Mouse (Mus musculus): ENCODE measurements around the gene Gsg1l. TPM values are rescaled to one million over a fixed set of nuclear protein-coding genes. Genes with fewer than 3 reads are reported as not detected.

The Gsg1l gene
- polyA plus RNA-seq, 1 experiment, result not detected

DNA sequence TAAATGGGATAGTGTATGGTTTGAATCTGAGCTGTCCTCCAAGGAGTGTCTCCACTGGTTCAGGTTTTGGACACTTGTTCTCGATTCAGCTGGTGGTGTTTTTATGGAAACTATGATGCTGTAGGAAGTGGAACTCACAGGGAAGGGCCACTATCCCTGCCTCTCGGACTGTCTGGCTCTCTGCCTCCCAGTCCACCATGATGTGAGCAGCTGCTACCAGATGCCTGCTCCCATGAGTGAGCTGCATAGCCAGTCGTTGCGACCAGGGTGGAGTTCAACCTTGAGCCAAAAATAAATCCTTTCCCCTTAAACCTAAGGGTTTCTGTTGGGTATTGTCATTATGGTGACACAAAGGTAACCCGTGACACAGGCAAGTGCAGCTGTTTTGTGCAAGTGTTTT, 158.2 kb downstream of the Gsg1l start:
- 70% methylated on average over 5 of the region's 5 CpGs for WGBS
- H3K4me1 ChIP-seq (ENCODE audit: control insufficient read depth, insufficient read depth, low read length), result peaks cover 1% of the 10 kb centered on the region; the same call in 1 of the 2 replicates
- H3K27ac ChIP-seq (ENCODE audit: control insufficient read depth, insufficient read depth, low read depth, low read length, poor library complexity), result no peak overlapping the region
- TF ChIP-seq POLR2A (IDR thresholded peaks at IDR 0.05; ENCODE audit: borderline replicate concordance, control insufficient read depth, low read depth, low read length) (no peak), CTCF (IDR thresholded peaks at IDR 0.05; ENCODE audit: control insufficient read depth, insufficient read depth, low read length) (no peak)
- H3K4me3 ChIP-seq (replicated peaks; ENCODE audit: control insufficient read depth, low read depth, low read length), result no peak overlapping the region

DNA sequence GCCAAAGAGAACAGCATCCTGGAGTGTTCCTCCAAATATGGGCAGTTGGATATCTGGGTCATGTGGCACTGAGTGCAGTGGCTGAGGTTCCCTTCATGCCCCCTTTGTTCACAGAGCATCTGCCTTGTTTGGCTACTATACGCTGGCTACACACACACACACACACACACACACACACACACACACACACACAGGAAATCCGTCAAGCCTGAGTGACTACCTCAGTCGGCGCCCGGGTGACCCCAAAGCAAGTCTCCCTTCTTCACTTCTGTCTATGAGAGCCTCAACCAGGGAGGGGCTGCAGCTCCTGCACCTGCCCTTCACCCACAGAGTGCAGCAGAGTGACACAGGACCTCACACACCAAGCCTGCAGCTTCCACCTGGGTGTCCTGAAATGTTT, 161.4 kb downstream of the Gsg1l start:
- Histone ChIP-seq H3K4me1 (ENCODE audit: control insufficient read depth, insufficient read depth, low read length) (peaks cover 1% of the 10 kb centered on the region; the same call in 1 of the 2 replicates), H3K27ac (ENCODE audit: control insufficient read depth, insufficient read depth, low read depth, low read length, poor library complexity) (no peak overlapping the region), H3K4me3 (replicated peaks; ENCODE audit: control insufficient read depth, low read depth, low read length) (no peak overlapping the region)
- WGBS, result 23% methylated on average over 5 of the region's 5 CpGs
- TF ChIP-seq POLR2A (IDR thresholded peaks at IDR 0.05; ENCODE audit: borderline replicate concordance, control insufficient read depth, low read depth, low read length) (no peak), CTCF (IDR thresholded peaks at IDR 0.05; ENCODE audit: control insufficient read depth, insufficient read depth, low read length) (no peak)

DNA sequence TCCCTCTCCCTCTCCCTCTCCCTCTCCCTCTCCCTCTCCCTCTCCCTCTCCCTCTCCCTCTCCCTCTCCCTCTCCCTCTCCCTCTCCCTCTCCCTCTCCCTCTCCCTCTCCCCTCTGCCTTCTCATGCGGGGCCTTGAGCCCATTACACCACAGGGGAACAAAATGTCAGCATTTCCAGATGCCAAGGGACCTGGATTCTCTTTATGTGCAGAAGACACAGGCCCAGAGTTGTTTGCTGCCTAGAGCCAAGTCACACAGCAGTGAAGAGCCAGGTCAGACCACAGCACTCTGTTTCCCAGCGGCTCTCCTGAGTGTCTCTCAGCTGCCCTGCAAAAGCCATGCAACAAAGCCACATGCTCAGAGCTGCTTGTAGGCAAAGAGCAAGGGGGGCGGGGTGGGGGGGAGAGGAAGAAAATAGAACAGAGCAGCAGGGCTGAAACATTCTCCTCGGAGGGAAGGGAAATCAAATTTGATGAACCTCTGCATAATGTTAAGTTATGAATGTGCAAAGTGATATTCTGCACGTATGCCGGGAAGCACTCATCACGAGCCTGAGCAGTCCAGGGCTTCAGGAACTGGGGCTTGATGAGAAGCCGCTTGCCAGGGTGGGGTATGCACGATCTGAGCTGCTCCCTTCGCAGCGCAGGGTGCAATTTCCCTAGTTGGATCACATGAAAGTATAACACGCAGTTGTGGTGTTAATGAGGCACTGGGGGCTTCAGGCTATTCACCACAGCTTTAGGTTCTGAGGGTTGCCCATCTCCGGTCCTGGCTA, 181.6 kb downstream of the Gsg1l start:
- Histone ChIP-seq H3K27ac (ENCODE audit: control insufficient read depth, insufficient read depth, low read depth, low read length, poor library complexity) (no peak overlapping the region), H3K4me3 (replicated peaks; ENCODE audit: control insufficient read depth, low read depth, low read length) (no peak overlapping the region), H3K4me1 (ENCODE audit: control insufficient read depth, insufficient read depth, low read length) (no peaks in the 10 kb centered on the region)
- 65% methylated on average over 13 of the region's 13 CpGs for WGBS
- TF ChIP-seq POLR2A (IDR thresholded peaks at IDR 0.05; ENCODE audit: borderline replicate concordance, control insufficient read depth, low read depth, low read length) (no peak), CTCF (IDR thresholded peaks at IDR 0.05; ENCODE audit: control insufficient read depth, insufficient read depth, low read length) (no peak)

DNA sequence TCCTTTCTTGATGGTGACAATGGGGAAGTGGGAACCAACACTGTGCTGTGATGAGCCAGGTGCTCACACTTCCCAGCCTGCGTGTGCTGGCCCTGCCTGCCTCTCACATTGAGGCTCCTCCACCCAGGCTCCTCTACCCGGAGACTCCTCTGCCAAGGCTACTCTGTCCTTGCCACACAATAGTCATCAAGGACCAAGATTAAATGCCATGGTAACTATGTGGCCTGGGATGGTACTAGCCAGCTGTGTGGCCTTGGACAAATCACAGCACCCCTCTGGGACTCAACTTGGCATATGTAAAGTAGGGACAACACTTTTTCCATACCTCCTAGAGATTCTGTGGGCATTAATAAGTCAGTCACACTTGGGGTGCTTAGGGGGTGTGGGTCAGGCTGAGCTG, 182.3 kb downstream of the Gsg1l start:
- no peak overlapping the region for H3K27ac ChIP-seq (ENCODE audit: control insufficient read depth, insufficient read depth, low read depth, low read length, poor library complexity)
- no peaks in the 10 kb centered on the region for H3K4me1 ChIP-seq (ENCODE audit: control insufficient read depth, insufficient read depth, low read length)
- TF ChIP-seq POLR2A (IDR thresholded peaks at IDR 0.05; ENCODE audit: borderline replicate concordance, control insufficient read depth, low read depth, low read length) (no peak), CTCF (IDR thresholded peaks at IDR 0.05; ENCODE audit: control insufficient read depth, insufficient read depth, low read length) (no peak)
- H3K4me3 ChIP-seq (replicated peaks; ENCODE audit: control insufficient read depth, low read depth, low read length), result no peak overlapping the region
- WGBS, result 70% methylated on average over 2 of the region's 2 CpGs

DNA sequence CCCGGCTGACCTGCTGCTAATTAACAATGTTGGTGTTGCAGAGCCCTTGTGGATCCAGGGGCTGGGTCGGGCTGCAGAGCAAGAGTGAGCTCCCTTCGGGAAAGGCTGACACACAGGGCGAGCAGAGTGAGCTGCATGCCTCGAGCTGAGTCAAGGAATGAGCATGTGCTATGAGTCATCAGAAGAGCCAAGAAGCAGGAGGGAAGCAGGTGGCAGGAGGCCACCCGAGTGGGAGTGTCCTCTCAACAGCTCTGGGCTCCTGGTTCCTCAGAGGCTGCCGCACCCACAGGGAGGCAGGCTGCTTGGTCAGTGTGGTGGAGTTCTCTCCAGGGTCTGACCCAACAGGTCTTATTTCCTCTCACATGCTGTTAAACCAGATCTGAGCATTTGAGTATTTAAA, 183.2 kb downstream of the Gsg1l start:
- Histone ChIP-seq H3K4me1 (ENCODE audit: control insufficient read depth, insufficient read depth, low read length) (no peaks in the 10 kb centered on the region), H3K27ac (ENCODE audit: control insufficient read depth, insufficient read depth, low read depth, low read length, poor library complexity) (no peak overlapping the region), H3K4me3 (replicated peaks; ENCODE audit: control insufficient read depth, low read depth, low read length) (no peak overlapping the region)
- no peak for TF ChIP-seq POLR2A (IDR thresholded peaks at IDR 0.05; ENCODE audit: borderline replicate concordance, control insufficient read depth, low read depth, low read length)
- TF ChIP-seq CTCF (IDR thresholded peaks at IDR 0.05; ENCODE audit: control insufficient read depth, insufficient read depth, low read length), result no peak
- 11% methylated on average over 7 of the region's 7 CpGs for WGBS

DNA sequence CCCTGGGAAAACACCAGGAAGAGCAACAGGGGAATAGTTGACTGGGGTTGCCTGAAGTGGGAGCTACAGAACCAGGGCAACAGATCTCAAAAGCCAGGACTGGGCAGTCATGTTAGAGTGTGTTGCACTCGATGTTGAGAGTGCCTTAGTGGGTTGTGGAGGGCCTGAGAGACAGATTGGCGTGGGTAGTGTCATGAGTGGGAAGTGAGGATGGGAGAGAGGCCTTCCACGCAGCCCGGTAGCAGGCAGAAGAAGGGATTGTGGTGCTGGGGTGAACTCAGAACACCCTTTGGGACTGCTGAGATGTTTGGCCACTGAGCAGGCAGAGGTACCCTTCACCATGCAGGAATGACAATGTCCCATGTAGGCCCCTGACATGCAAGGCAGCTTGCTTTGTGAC, 185.2 kb downstream of the Gsg1l start:
- H3K27ac ChIP-seq (ENCODE audit: control insufficient read depth, insufficient read depth, low read depth, low read length, poor library complexity), result no peak overlapping the region
- no peak overlapping the region for H3K4me3 ChIP-seq (replicated peaks; ENCODE audit: control insufficient read depth, low read depth, low read length)
- WGBS, result 72% methylated on average over 4 of the region's 4 CpGs
- no peaks in the 10 kb centered on the region for H3K4me1 ChIP-seq (ENCODE audit: control insufficient read depth, insufficient read depth, low read length)
- TF ChIP-seq CTCF (IDR thresholded peaks at IDR 0.05; ENCODE audit: control insufficient read depth, insufficient read depth, low read length), result no peak
- TF ChIP-seq POLR2A (IDR thresholded peaks at IDR 0.05; ENCODE audit: borderline replicate concordance, control insufficient read depth, low read depth, low read length), result no peak

DNA sequence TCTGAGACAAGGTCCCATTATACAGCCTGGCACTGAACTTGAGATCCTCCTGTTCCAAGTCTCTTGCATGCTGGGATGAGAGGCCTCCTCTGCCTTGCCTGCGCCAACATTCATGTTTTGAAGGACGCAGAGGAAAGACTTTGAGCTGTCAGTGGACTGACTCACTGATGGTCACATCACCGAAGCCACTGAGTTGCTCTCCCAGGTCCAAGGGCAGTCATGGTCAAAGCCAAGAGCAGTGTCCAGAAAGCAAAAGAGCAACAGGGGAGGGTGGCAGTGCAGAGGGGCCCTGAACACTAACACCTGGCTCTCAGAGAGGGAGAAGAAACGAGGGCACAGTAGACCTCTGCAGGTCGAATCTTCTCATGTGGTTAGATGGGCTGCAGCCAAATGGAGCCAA, 188.6 kb downstream of the Gsg1l start:
- no peak overlapping the region for H3K27ac ChIP-seq (ENCODE audit: control insufficient read depth, insufficient read depth, low read depth, low read length, poor library complexity)
- H3K4me3 ChIP-seq (replicated peaks; ENCODE audit: control insufficient read depth, low read depth, low read length), result no peak overlapping the region
- WGBS, result 76% methylated on average over 5 of the region's 5 CpGs
- TF ChIP-seq CTCF (IDR thresholded peaks at IDR 0.05; ENCODE audit: control insufficient read depth, insufficient read depth, low read length) (no peak), POLR2A (IDR thresholded peaks at IDR 0.05; ENCODE audit: borderline replicate concordance, control insufficient read depth, low read depth, low read length) (no peak)
- H3K4me1 ChIP-seq (ENCODE audit: control insufficient read depth, insufficient read depth, low read length), result no peaks in the 10 kb centered on the region

DNA sequence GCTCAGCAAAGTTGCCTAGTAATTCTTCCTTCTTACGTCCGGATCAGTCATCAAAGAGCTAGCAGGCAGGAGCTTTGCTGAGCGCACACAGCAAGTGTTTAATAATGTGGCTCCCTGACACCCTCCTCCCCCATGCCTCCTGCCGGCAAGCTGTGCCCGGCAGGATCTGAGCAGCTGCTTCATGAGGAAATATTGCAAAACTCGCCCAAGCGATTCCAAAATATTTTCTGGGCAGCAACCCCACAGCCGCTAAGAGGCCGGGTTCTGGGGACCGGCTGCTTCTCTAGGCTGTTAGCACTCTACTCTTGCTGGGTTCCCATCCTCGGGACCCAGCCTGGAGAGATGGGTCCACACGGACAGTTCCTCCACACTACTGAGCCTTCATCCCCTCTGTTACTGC, 193.8 kb downstream of the Gsg1l start:
- Histone ChIP-seq H3K27ac (ENCODE audit: control insufficient read depth, insufficient read depth, low read depth, low read length, poor library complexity) (no peak overlapping the region), H3K4me1 (ENCODE audit: control insufficient read depth, insufficient read depth, low read length) (no peaks in the 10 kb centered on the region), H3K4me3 (replicated peaks; ENCODE audit: control insufficient read depth, low read depth, low read length) (no peak overlapping the region)
- no peak for TF ChIP-seq CTCF (IDR thresholded peaks at IDR 0.05; ENCODE audit: control insufficient read depth, insufficient read depth, low read length)
- TF ChIP-seq POLR2A (IDR thresholded peaks at IDR 0.05; ENCODE audit: borderline replicate concordance, control insufficient read depth, low read depth, low read length), result no peak
- 59% methylated on average over 12 of the region's 12 CpGs for WGBS
